In the genomic region with DNA sequence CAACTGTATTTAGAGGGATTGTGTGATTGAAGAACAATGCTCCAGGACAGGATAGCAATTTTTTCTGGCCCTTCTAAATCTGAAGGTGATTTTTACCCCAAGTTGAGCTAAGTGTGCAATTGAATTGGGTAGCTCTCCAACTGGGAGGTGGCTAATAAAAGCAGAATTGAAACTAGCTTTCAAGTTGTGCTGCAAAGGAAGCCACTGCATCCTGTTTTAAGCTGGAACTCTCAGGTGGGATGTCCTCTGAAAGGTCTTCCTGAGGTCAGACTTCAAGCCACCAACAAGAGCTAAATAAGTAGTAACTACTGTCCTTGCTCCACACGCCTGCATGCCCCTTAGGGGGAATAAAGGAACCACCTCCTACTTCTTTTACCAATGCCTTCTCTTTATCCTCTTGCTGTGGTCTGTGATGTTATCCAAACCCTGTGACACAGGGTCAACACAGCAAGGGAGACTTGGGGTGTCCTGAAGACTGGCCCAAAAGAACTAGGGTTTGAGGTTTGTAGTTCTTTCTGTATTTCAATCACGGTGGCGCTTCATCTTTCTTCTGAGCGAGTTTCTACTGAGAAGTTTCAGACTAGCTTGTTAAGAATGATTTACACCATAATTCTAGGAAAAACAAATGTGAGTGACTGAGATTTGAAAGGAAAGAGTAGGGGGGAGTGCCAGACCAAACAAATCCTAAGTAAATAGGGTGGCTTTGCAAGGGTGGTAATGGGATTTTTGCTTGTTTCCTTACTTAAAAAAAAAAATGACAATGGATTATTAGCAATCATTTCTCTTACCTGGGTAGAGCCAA, we compare ENCODE assay signal across 17 mouse cellular contexts.
DNase-seq lines count a peak whose midpoint lies in the region; ATAC-seq and TF ChIP-seq lines count a peak whose summit lies in the region.
"Had no signal": no experiment of that assay in that cellular context is flagged by ENCODE, and none has a peak within 500 bp of the region (broad histone marks: within the 10 kb centered on the region; RNA-seq: fewer than 3 reads in every experiment).

No protein-coding gene starts in this region.

- ATAC-seq in neutrophil, adult 5-6 weeks (ENCODE audit: extremely low read depth, insufficient number of reproducible peaks, low FRiP score, poor library complexity, severe bottlenecking), result peak; percentile 61; the same call in 1 of the 2 replicates
- ATAC-seq: intestine, postnatal 0 days; liver, postnatal 0 days had no signal

- peaks cover 31% of the 10 kb centered on the region for H3K4me1 ChIP-seq in brown adipose tissue, adult 24 weeks (ENCODE audit: control insufficient read depth, insufficient read depth, insufficient read length, low read length)

- no peak for TF ChIP-seq CTCF in gastrocnemius, adult 2 months (IDR thresholded peaks at IDR 0.05)
- no peak for TF ChIP-seq CTCF in layer of hippocampus, adult 2 months (conservative IDR thresholded peaks at IDR 0.05)

- intact Hi-C loops in gastrocnemius, adult 2 months (cut with DNase I), result no loop called here

- H3K4me3 ChIP-seq in gastrocnemius, adult 2 months, result no peak overlapping the region
- H3K4me3 ChIP-seq in layer of hippocampus, adult 2 months, result no peak overlapping the region
- H3K4me3 ChIP-seq in brown adipose tissue, adult 24 weeks (ENCODE audit: insufficient read depth, low read depth, low read length), result no peak overlapping the region
- H3K4me3 ChIP-seq: embryonic facial prominence, embryonic 13.5 days; heart, embryonic 12.5 days; hindbrain, embryonic 13.5 days; limb, embryonic 12.5 days; myocyte had no signal

- H3K27ac ChIP-seq in gastrocnemius, adult 2 months, result peak overlapping the region; percentile 76
- peak overlapping the region; percentile 39 for H3K27ac ChIP-seq in layer of hippocampus, adult 2 months
- H3K27ac ChIP-seq in brown adipose tissue, adult 24 weeks (replicated peaks; ENCODE audit: low read depth, low read length), result peak overlapping the region; percentile 82
- H3K27ac ChIP-seq: embryonic facial prominence, embryonic 13.5 days; limb, embryonic 12.5 days had no signal

- DNase-seq in gastrocnemius, adult 2 months, result no peak
- no peak for DNase-seq in gastrocnemius, postnatal 25 days
- no peak for DNase-seq in layer of hippocampus, adult 2 months (ENCODE audit: low spot score in 2 of 2)
- DNase-seq in layer of hippocampus, adult 9-11 months, result no peak
- DNase-seq in ovary, postnatal 36 days (ENCODE audit: low spot score), result no peak
- no peak for DNase-seq in ovary, postnatal 10 days (ENCODE audit: low spot score)
- DNase-seq: adrenal gland, adult 8-10 months; liver, postnatal 0 days; thymus, postnatal 36 days had no signal
